Mouse (Mus musculus) 3T3-L1 (cell line): ENCODE results near the gene Gm20517.
A peak's percentile ranks its signal among the peaks of the same experiment; 100 is the strongest.

Experiments
- DNase-seq: peaks from one replicate; pipeline ENCODE4 v3.0.0-alpha.2; 2015; ENCODE audit warnings: low read depth, low spot score

The Gm20517 gene

GRCm38 (mm10) chr17:47610849-47611660, at the start of gene Gm20517, which contains the start of the genes Bysl and Med20:
Gm20517 (plus strand) TSS chr17:47611589.
Bysl (minus strand) TSS chr17:47611492.
Med20 (plus strand) TSS chr17:47611582.
- DNase-seq: peak; percentile 96

- no peak for DNase-seq
Measured at GRCm38 (mm10) chr17:47562875-47563274, 48.5 kb upstream of the Gm20517 start.

GRCm38 (mm10) chr17:47564612-47565011, 46.8 kb upstream of the Gm20517 start:
- no peak for DNase-seq

GRCm38 (mm10) chr17:47566133-47566532, 45.3 kb upstream of the Gm20517 start:
- no peak for DNase-seq

DNA sequence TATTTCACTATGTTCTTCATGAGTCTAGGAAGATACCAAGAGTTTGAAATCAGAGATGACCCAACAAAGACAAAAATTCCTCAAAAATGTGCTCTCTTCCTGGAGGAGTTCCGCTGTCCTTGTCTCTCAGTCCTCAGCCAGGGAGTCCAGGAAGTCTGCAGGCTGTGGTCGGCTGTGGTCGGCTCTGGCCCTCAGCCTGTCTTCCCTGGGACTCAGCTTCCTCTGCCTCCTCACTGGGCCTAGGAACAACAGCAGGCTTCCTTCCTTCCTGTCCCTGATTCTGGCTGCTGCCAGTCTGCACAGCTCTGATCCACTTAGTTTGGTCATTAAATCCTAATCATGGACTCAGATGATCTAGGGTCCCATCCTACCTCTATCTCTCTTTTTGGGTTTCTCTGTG, 44.1 kb upstream of the Gm20517 start:
- DNase-seq: peak; percentile 26

DNA sequence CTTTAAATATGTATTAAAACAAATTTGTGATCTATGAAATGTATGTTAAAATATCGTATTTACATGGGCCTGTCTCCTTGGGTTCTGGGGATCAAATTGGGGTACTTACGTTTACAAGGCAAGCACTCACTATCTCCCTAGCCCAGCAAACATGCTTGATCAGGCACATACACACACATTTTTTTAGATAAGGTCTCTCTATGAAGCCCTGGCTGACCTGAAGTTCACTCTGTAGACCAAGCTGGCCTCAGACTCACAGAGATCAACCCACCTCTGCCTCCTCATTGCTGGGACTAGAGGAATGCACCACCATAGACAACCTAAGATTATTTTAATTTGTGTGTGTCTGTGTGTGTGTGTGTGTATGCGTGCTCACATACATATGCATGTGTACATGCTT, 43.0 kb upstream of the Gm20517 start:
- no peak for DNase-seq

DNA sequence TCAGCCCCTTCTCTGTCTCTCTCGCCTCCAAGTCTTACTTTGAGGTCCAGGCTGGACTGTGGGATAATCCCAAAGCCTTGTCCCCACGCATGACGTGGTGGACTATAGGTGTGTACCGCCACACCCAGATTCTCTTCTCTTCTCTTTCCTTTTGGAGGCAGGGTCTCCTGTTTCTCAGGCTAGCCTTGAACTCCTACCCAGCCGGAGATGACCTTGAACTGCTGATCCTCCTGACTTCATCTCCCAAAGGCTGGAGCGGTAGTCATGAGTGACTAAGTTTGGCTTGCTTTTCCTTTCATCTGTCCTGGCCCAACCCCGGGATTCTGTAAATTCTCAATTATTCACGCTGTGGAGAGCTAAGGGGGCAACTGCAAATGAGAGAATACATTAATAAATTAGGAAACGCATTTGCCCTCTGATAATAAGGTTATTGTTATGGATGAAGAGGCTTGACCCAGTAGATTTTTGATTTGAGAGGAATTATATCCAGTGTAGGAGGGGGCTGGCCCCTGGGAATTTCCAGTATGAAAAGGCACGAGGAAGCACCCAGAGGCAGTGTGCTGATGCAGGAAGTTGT, 42.4 kb upstream of the Gm20517 start:
- no peak for DNase-seq

- DNase-seq: no peak
Measured at GRCm38 (mm10) chr17:47571621-47572020, 39.8 kb upstream of the Gm20517 start.

DNA sequence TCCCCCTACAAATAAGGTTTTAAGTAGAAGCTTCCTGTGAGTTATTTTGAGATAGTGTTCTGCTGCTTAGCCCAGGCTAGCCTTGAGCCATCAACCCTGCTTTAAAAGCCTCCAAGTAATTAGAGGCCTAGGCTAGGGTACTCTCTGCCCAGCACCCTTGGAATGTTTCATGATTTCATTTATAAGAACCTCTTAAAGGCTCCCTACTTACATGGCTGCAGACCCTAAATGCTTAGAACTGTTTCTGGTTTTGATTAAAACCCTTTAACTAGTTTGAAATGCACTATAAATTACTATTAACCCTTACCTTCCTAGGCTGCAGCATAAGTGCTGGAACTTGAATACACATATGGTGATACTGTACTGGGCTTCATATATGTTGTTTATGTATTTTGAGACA, 39.0 kb upstream of the Gm20517 start:
- no peak for DNase-seq

GRCm38 (mm10) chr17:47574028-47574427, 37.4 kb upstream of the Gm20517 start:
- DNase-seq: no peak

- DNase-seq: no peak
Measured at GRCm38 (mm10) chr17:47574830-47575229, 36.6 kb upstream of the Gm20517 start.

- no peak for DNase-seq
Measured at GRCm38 (mm10) chr17:47578655-47579054, 32.7 kb upstream of the Gm20517 start.

- DNase-seq: no peak
Measured at GRCm38 (mm10) chr17:47580962-47581361, 30.4 kb upstream of the Gm20517 start.

DNA sequence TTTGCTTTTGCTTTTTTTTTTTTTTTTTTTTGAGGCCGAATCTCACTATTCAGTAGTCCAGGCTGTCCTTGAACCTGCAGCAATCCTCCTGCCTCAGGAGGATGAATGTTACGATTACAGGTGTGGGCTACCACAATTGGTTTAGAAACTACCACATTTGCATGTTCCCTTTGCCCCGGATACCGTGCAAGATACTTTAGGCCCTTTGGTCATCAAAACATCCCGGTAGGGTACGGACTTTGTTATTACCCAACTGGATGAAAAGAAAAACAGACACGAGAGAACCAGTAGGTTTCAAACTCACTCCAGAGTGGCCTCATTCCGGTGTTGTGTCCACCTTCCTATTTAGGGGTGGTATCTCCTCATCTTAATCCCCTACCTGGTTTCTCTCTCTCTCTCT, 22.9 kb upstream of the Gm20517 start:
- no peak for DNase-seq

DNA sequence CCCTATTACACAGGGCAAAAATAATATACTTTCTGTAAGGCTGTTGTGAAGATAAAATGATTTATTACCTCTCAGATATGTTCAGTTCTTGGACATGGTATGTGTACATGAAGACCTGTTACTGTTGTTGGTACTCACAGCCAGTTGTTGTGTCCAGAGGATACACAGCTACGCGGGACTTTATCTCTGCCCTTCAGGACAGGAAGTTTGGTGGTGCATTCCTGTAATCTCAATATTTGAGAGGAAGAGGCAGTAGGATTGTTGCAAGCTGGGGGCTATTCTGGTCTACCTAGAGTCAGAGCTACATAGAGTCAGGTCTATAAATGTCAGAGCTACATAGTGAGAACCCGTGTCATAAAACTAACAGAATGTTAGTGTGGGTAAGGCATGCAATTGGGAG, 20.3 kb upstream of the Gm20517 start:
- no peak for DNase-seq

DNA sequence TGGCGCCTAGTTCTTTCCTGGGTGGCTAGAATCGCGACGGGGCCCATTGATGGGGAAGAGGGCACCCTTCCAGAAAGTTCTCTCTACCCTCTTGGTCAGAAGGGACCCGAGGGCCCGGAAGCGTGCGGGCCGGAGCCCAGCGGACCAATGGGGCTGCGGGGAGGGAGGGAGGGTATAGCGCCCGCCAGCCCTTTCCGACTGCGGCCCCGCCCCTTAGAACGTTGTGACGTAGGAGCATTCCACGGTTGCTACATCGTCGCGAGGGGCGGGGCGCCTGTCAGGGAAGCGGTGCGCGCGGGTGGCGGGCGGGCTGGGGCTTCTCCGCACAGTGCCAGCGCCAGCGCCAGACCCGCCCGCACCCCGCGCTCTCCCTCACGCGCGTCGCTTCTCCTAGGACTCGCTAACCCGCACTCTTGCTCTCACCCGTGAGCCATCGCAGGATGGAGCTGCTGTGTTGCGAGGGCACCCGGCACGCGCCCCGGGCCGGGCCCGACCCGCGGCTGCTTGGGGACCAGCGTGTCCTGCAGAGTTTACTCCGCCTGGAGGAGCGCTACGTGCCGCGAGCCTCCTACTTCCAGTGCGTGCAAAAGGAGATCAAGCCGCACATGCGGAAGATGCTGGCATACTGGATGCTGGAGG, 18.1 kb upstream of the Gm20517 start:
- peak; percentile 96 for DNase-seq

DNA sequence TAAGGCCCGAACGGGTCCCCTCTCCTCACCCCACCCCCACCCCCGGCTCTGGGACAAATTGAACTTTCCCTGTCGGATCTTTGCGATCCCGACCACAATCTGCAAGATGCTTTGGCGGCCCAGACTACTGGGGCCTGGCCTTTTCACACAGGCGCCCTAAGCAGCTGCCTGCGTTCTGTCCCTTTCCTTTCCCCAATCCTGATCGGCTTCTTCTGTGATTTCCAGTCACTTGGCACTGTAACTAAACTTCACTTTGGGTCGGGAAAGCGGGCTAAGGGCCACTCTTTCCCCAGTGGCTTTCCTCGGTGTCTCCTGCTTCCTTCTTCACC, 17.6 kb upstream of the Gm20517 start:
- DNase-seq: peak; percentile 63

DNA sequence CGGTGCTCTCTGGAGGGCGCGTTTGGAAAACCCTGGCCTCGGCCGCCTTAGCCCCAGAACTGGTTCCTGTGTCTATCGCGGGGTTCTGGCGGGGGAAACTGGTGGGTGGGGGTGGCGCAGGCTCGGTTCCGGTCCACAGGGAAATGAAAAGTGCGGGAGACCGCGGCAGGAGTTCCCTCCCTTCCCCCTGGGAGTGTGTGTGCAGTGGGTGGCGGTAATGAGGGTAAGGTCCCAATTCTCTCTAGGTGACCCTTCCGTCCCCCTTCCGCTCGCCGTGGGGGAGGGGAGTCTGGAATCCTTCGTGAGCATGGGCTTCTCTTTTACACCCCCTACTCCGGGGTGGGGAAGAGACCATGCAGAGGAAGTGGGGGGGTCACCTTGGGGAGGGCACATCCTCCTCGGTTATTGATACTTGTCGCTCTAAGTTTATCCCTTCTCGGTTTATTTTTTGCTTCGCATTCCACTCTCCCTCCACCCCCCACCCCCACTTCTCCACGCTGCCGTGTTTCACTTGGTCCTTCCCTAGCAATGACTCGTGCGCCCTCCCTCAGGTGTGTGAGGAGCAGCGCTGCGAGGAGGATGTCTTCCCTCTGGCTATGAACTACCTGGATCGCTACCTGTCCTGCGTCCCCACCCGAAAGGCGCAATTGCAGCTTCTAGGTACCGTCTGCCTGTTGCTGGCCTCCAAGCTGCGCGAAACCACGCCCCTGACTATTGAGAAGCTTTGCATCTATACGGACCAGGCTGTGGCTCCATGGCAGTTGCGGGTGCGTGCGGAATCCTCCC, 17.0 kb upstream of the Gm20517 start:
- DNase-seq: peak; percentile 52

- DNase-seq: no peak
Measured at GRCm38 (mm10) chr17:47594969-47595247, 16.5 kb upstream of the Gm20517 start.

GRCm38 (mm10) chr17:47595248-47596161, 15.9 kb upstream of the Gm20517 start:
- DNase-seq: peak; percentile 93

DNA sequence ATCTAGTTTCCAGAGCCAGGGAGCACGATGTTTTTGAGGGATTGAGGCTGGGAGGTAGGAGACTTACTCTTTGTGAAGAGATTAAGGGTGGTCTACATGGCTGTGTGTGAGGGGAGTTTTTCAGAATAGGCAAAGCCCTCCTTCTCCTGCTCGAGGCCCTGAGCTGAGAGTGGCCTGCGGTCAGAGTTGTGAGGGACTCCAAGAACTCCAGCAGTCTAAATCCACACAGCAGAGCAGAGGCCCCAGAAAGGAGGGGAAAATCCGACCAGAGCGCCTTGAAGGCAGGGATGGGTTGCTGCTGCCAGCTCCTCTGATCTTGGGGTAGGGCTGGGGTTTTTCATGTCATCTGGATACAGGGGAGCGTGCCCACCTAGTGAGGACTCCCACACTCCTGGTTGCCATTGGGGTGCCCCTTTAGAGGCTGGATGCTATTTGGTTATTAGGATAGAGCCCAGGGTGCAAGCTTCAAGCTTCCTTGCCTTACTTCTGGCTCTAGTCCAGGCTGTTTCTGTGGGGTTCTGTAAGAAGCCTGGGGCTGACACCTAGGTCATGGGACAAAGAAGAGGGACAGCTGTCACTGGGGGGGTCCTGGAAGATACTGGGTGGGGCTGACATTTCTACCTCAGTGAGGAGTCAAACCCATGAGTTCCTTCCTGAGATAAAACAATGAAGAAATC, 15.1 kb upstream of the Gm20517 start:
- no peak for DNase-seq
